Mouse (Mus musculus) cerebellum, adult 2 months (tissue): ENCODE results near the gene Metrnl. TPM values are rescaled to one million over a fixed set of nuclear protein-coding genes. Genes with fewer than 3 reads are reported as not detected.

Source experiments
- DNase-seq, 2 experiments: peaks; one replicate each; pipeline ENCODE4 v3.0.0; 2021
- H3K27ac ChIP-seq: fragments of 200-500 bp; 2 replicates; pipeline ENCODE4 v1.5.1; 2012; ENCODE audit warnings: low read length, control low read depth, inconsistent platforms; ENCODE audit not compliant: insufficient read depth
- H3K27me3 ChIP-seq: fragments of 200-500 bp; 2 replicates; pipeline ENCODE4 v1.6.1; 2012; ENCODE audit warnings: inconsistent platforms, mild to moderate bottlenecking, low read length, moderate library complexity; ENCODE audit not compliant: control insufficient read depth, insufficient read depth
- H3K4me1 ChIP-seq: fragments of 200-500 bp; 2 replicates; pipeline ENCODE4 v1.6.1; 2011; ENCODE audit warnings: low read length; ENCODE audit not compliant: control insufficient read depth, insufficient read depth
- H3K4me3 ChIP-seq: fragments of 200-500 bp; replicated peaks from 2 replicates; pipeline ENCODE3; 2011; ENCODE audit warnings: mild to moderate bottlenecking, low read depth, low read length, control low read depth; ENCODE audit not compliant: insufficient read depth
- CTCF ChIP-seq: fragments of 200-500 bp; IDR thresholded peaks from 2 replicates; pipeline ENCODE4 v1.5.1; 2011; ENCODE audit warnings: low read depth, mild to moderate bottlenecking, control low read depth, low read length, moderate library complexity, borderline replicate concordance; ENCODE audit not compliant: insufficient read depth
- POLR2A ChIP-seq: fragments of 200-500 bp; IDR thresholded peaks from 2 replicates; pipeline ENCODE4 v1.6.1; 2011; ENCODE audit warnings: low read length, control low read depth, borderline replicate concordance; ENCODE audit not compliant: insufficient read depth
- WGBS: fragments of 180-500 bp; shearing (Covaris S2); methylation state at CpG from one replicate; pipeline ENCODE4 v1.1.7; 2018; 5-methylcytosine and 5-hydroxymethylcytosine counted together
- polyA plus RNA-seq: library from polyadenylated mRNA; depleted of rRNA; stranded (reverse); fragments of >200 nt; gene quantifications from 2 replicates; pipeline ENCODE4 v1.2.3, GENCODE M21; 2012

Gene Metrnl
- polyA plus RNA-seq, 1 experiment: 13.2 TPM

- Histone ChIP-seq H3K4me3 (no peak overlapping the region), H3K27me3 (no peaks in the 10 kb centered on the region), H3K27ac (no peak overlapping the region), H3K4me1 (no peaks in the 10 kb centered on the region)
- WGBS: 90% methylated on average over 3 of the region's 3 CpGs
- no peak for TF ChIP-seq CTCF
- no peak for TF ChIP-seq POLR2A
- no peak for DNase-seq
Measured at GRCm38 (mm10) chr11:121720752-121721151, 19.4 kb downstream of the Metrnl start.

GRCm38 (mm10) chr11:121722434-121722833 lies 21.1 kb downstream of the Metrnl start:
- no peak overlapping the region for H3K4me3 ChIP-seq
- no peak for TF ChIP-seq POLR2A
- TF ChIP-seq CTCF: no peak
- 78% methylated on average over 2 of the region's 2 CpGs for WGBS
- no peak for DNase-seq
- H3K4me1 ChIP-seq: no peaks in the 10 kb centered on the region
- H3K27me3 ChIP-seq: no peaks in the 10 kb centered on the region
- no peak overlapping the region for H3K27ac ChIP-seq

DNA sequence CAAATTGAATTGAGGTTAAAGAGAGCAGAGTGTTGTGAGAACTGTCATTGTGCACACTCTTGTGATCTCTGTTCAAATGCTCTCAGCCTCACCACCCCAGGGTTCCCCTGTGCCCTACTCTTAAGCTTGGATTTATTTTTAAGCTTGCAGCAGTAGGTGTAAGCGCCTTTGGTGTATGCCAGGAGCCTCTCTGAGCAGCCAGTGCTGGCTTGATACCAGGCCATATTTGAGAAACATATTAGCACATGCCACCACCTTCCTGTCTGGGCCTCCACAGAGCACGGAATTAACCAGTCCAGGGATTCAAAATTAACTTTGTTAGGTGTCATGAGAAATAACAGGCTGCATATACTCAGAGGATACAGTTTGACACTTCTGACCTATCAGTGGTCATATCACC lies 25.3 kb downstream of the Metrnl start:
- H3K27me3 ChIP-seq: no peaks in the 10 kb centered on the region
- no peak overlapping the region for H3K27ac ChIP-seq
- no peak for TF ChIP-seq POLR2A
- no peak for TF ChIP-seq CTCF
- no peak overlapping the region for H3K4me3 ChIP-seq
- 51% methylated on average over 2 of the region's 2 CpGs for WGBS
- H3K4me1 ChIP-seq: no peaks in the 10 kb centered on the region
- DNase-seq: no peak

- Histone ChIP-seq H3K27me3 (no peaks in the 10 kb centered on the region), H3K4me1 (no peaks in the 10 kb centered on the region), H3K27ac (no peak overlapping the region), H3K4me3 (no peak overlapping the region)
- no peak for DNase-seq
- TF ChIP-seq POLR2A: no peak
- TF ChIP-seq CTCF: no peak
- WGBS: 82% methylated on average over 1 of the region's 1 CpGs
Measured at GRCm38 (mm10) chr11:121734184-121734583, 32.8 kb downstream of the Metrnl start.

DNA sequence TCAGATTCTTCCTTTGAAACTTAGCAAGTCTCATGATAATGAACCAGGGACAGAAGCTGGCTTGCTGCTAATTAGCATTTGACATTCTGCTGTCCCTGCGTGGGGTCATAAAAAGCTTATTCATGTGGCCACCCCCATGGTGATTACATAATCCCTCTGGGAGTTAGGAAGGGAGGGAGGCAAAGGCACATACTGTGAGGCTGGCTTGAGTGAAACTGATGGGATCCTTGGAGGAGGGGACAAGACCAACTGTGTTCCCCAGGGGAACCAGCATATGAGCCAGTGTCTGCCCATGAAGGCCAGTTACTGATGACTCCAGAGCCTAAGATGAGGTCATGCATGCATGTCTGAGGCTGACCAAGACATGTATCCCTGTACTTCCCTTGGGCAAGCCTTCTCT lies 33.5 kb downstream of the Metrnl start:
- Histone ChIP-seq H3K27ac (no peak overlapping the region), H3K27me3 (no peaks in the 10 kb centered on the region), H3K4me3 (no peak overlapping the region), H3K4me1 (no peaks in the 10 kb centered on the region)
- 17% methylated on average over 1 of the region's 1 CpGs for WGBS
- no peak for DNase-seq
- TF ChIP-seq CTCF: no peak
- no peak for TF ChIP-seq POLR2A

GRCm38 (mm10) chr11:121738616-121739015 lies 37.3 kb downstream of the Metrnl start:
- TF ChIP-seq POLR2A: no peak
- no peak for TF ChIP-seq CTCF
- H3K27me3 ChIP-seq: no peaks in the 10 kb centered on the region
- WGBS: 36% methylated on average over 3 of the region's 3 CpGs
- no peak for DNase-seq
- no peak overlapping the region for H3K27ac ChIP-seq
- no peaks in the 10 kb centered on the region for H3K4me1 ChIP-seq
- no peak overlapping the region for H3K4me3 ChIP-seq

- no peaks in the 10 kb centered on the region for H3K27me3 ChIP-seq
- H3K4me1 ChIP-seq: no peaks in the 10 kb centered on the region
- no peak overlapping the region for H3K27ac ChIP-seq
- TF ChIP-seq CTCF (no peak), POLR2A (no peak)
- no peak for DNase-seq
- no peak overlapping the region for H3K4me3 ChIP-seq
- 8% methylated on average over 1 of the region's 1 CpGs for WGBS
Measured at GRCm38 (mm10) chr11:121740906-121741305, 39.6 kb downstream of the Metrnl start.

DNA sequence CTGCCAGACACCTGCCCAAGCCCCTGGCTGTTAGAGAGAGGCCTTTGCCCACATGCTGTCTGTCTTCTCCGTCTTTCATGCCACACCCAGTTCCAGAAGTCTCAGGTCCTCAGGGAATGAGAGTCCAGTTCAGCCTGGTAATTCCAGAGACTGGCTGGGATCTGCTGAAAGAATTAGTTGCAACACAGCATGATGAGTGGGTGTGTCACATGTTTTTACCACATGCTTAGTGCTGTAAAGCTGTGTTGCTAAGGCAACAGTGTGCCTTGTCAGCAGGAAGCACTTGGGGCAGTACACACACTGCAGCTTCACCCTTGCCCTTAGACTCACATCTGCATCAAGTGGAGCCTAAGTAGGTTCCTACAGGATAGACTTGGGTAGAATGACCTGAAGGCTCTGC lies 40.1 kb downstream of the Metrnl start:
- Histone ChIP-seq H3K4me1 (no peaks in the 10 kb centered on the region), H3K27ac (no peak overlapping the region)
- WGBS: 41% methylated on average over 1 of the region's 1 CpGs

DNA sequence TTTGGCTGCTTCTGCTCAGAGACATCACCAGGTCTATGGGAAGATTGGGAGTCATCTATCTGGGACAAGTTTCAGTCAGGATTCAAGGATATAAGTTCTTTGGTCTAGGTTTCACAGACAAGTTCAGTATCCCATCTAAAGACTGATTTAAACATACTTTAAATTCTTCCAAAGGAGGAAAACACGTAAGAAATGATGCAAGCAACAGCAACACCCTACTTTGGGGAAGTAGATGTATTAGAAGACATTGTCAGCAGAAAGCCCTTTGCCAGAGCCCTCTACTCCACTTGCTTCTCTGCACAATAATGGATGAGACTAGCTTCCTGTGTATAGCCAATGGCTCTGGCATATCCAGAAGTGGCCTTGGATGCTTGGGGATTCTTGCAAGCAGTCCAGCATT lies 41.8 kb downstream of the Metrnl start:
- H3K4me1 ChIP-seq: no peaks in the 10 kb centered on the region
- WGBS: 86% methylated on average over 1 of the region's 1 CpGs
- H3K27me3 ChIP-seq: no peaks in the 10 kb centered on the region
- no peak overlapping the region for H3K27ac ChIP-seq
- no peak for TF ChIP-seq POLR2A
- TF ChIP-seq CTCF: no peak
- H3K4me3 ChIP-seq: no peak overlapping the region
- DNase-seq: no peak

More for the DNA sequence above, 40.1 kb downstream of the Metrnl start:
- no peak for TF ChIP-seq CTCF
- TF ChIP-seq POLR2A: no peak
- DNase-seq: no peak
- Histone ChIP-seq H3K27me3 (no peaks in the 10 kb centered on the region), H3K4me3 (no peak overlapping the region)
